Mouse (Mus musculus) heart, embryonic 15.5 days (tissue): Measurements from ENCODE around the gene Ackr2. TPM values are rescaled to one million over a fixed set of nuclear protein-coding genes. Genes with fewer than 3 reads are reported as not detected.

Experiments
- ATAC-seq: fragments of 200-750 bp; cut with Nextera tagmentation; replicated peaks from 2 replicates; pipeline ENCODE4 v1.8.0; 2017; ENCODE audit warnings: low read depth, moderate TSS enrichment; ENCODE audit not compliant: insufficient number of reproducible peaks, insufficient read depth, low FRiP score
- H3K27ac ChIP-seq: fragments of 300-500 bp; sonication (generic); 2 replicates; pipeline ENCODE4 v1.5.1; 2015; ENCODE audit warnings: mild to moderate bottlenecking, inconsistent platforms
- H3K27me3 ChIP-seq: fragments of 300-500 bp; sonication (generic); 2 replicates; pipeline ENCODE4 v1.6.1; 2015; ENCODE audit warnings: inconsistent platforms
- H3K36me3 ChIP-seq: fragments of 300-500 bp; sonication (generic); 2 replicates; pipeline ENCODE4 v1.6.1; 2015; ENCODE audit warnings: mild to moderate bottlenecking, inconsistent platforms
- H3K4me1 ChIP-seq: fragments of 300-500 bp; sonication (generic); replicated peaks from 2 replicates; pipeline ENCODE4 v1.6.1; 2015; ENCODE audit warnings: inconsistent platforms
- H3K4me2 ChIP-seq: fragments of 300-500 bp; sonication (generic); 2 replicates; pipeline ENCODE4 v1.6.1; 2015; ENCODE audit warnings: inconsistent platforms, mild to moderate bottlenecking, moderate library complexity
- H3K4me3 ChIP-seq: fragments of 300-500 bp; sonication (generic); 2 replicates; pipeline ENCODE4 v1.5.1; 2015; ENCODE audit warnings: mild to moderate bottlenecking, inconsistent platforms
- H3K9ac ChIP-seq: fragments of 300-500 bp; sonication (generic); 2 replicates; pipeline ENCODE4 v1.6.1; 2015; ENCODE audit warnings: mild to moderate bottlenecking, inconsistent platforms
- H3K9me3 ChIP-seq: fragments of 300-500 bp; sonication (generic); replicated peaks from 2 replicates; pipeline ENCODE4 v1.6.1; 2016; ENCODE audit warnings: inconsistent platforms
- WGBS: fragments of 180-500 bp; shearing (Covaris S2); methylation state at CpG from one replicate; pipeline ENCODE4 v1.1.7; 2015; ENCODE audit warnings: mixed read lengths; 5-methylcytosine and 5-hydroxymethylcytosine counted together
- polyA plus RNA-seq: library from polyadenylated mRNA; unstranded; fragments of >200 nt; fragmentation: Nextera tagmentation; extraction: Ambion mirVana; gene quantifications from 2 replicates; pipeline ENCODE4 v1.2.1, GENCODE M21; 2015

Ackr2 gene
- polyA plus RNA-seq, 1 experiment from 2014 or later, result 2.0 TPM

- Histone ChIP-seq H3K4me1 (peaks cover 18% of the 10 kb centered on the region), H3K36me3 (no peaks in the 10 kb centered on the region), H3K27ac (no peak overlapping the region), H3K9ac (no peak overlapping the region), H3K4me3 (no peak overlapping the region), H3K9me3 (no peaks in the 10 kb centered on the region), H3K27me3 (no peaks in the 10 kb centered on the region), H3K4me2 (no peak overlapping the region)
- 78% methylated on average over 12 of the region's 12 CpGs for WGBS
- ATAC-seq, result no peak
Observed at GRCm38 (mm10) chr9:121892057-121892687, 6.0 kb upstream of the Ackr2 start.

GRCm38 (mm10) chr9:121894447-121894846 is 3.7 kb upstream of the Ackr2 start:
- Histone ChIP-seq H3K27me3 (no peaks in the 10 kb centered on the region), H3K4me2 (no peak overlapping the region), H3K9ac (no peak overlapping the region), H3K4me1 (peaks cover 18% of the 10 kb centered on the region), H3K4me3 (no peak overlapping the region), H3K9me3 (no peaks in the 10 kb centered on the region), H3K27ac (no peak overlapping the region), H3K36me3 (no peaks in the 10 kb centered on the region)
- WGBS, result 80% methylated on average over 7 of the region's 7 CpGs
- no peak for ATAC-seq

GRCm38 (mm10) chr9:121895392-121895993 is 2.7 kb upstream of the Ackr2 start:
- Histone ChIP-seq H3K4me3 (no peak overlapping the region), H3K4me1 (peaks cover 11% of the 10 kb centered on the region), H3K36me3 (no peaks in the 10 kb centered on the region), H3K9me3 (no peaks in the 10 kb centered on the region), H3K9ac (no peak overlapping the region), H3K27me3 (no peaks in the 10 kb centered on the region), H3K4me2 (no peak overlapping the region), H3K27ac (no peak overlapping the region)
- no peak for ATAC-seq
- 62% methylated on average over 7 of the region's 7 CpGs for WGBS

- ATAC-seq, result no peak
- H3K27me3 ChIP-seq, result no peaks in the 10 kb centered on the region
- WGBS, result 50% methylated on average over 4 of the region's 4 CpGs
- H3K9ac ChIP-seq, result no peak overlapping the region
- no peaks in the 10 kb centered on the region for H3K9me3 ChIP-seq
- H3K27ac ChIP-seq, result no peak overlapping the region
- H3K4me1 ChIP-seq, result 0 out of 2 replicates have a peak, but pooled peaks cover 3% of the 10 kb centered on the region
- H3K36me3 ChIP-seq, result no peaks in the 10 kb centered on the region
- no peak overlapping the region for H3K4me2 ChIP-seq
- no peak overlapping the region for H3K4me3 ChIP-seq
Observed at GRCm38 (mm10) chr9:121896820-121897219, 1.3 kb upstream of the Ackr2 start.

GRCm38 (mm10) chr9:121899306-121899705 is 1.2 kb downstream of the Ackr2 start:
- 0 out of 2 replicates have a peak, but pooled peaks cover 3% of the 10 kb centered on the region for H3K4me1 ChIP-seq
- H3K4me3 ChIP-seq, result no peak overlapping the region
- 46% methylated on average over 6 of the region's 6 CpGs for WGBS
- H3K4me2 ChIP-seq, result no peak overlapping the region
- no peak overlapping the region for H3K27ac ChIP-seq
- no peaks in the 10 kb centered on the region for H3K27me3 ChIP-seq
- H3K9me3 ChIP-seq, result no peaks in the 10 kb centered on the region
- H3K36me3 ChIP-seq, result no peaks in the 10 kb centered on the region
- ATAC-seq, result no peak
- H3K9ac ChIP-seq, result no peak overlapping the region

- 77% methylated on average over 5 of the region's 5 CpGs for WGBS
- Histone ChIP-seq H3K4me3 (no peak overlapping the region), H3K9me3 (no peaks in the 10 kb centered on the region), H3K36me3 (no peaks in the 10 kb centered on the region), H3K4me2 (no peak overlapping the region), H3K27ac (no peak overlapping the region), H3K27me3 (no peaks in the 10 kb centered on the region), H3K4me1 (0 out of 2 replicates have a peak, but pooled peaks cover 3% of the 10 kb centered on the region), H3K9ac (no peak overlapping the region)
- ATAC-seq, result no peak
Observed at GRCm38 (mm10) chr9:121900282-121900855, 2.2 kb downstream of the Ackr2 start.

GRCm38 (mm10) chr9:121901710-121902700 is 3.9 kb downstream of the Ackr2 start:
- H3K9ac ChIP-seq, result no peak overlapping the region
- H3K9me3 ChIP-seq, result no peaks in the 10 kb centered on the region
- H3K4me3 ChIP-seq, result no peak overlapping the region
- 76% methylated on average over 5 of the region's 5 CpGs for WGBS
- no peak overlapping the region for H3K27ac ChIP-seq
- H3K27me3 ChIP-seq, result no peaks in the 10 kb centered on the region
- no peak for ATAC-seq
- no peaks in the 10 kb centered on the region for H3K36me3 ChIP-seq
- no peaks in the 10 kb centered on the region; the same call in 1 of the 2 replicates for H3K4me1 ChIP-seq
- H3K4me2 ChIP-seq, result no peak overlapping the region

- Histone ChIP-seq H3K27me3 (no peaks in the 10 kb centered on the region), H3K27ac (no peak overlapping the region), H3K4me1 (no peaks in the 10 kb centered on the region; the same call in 1 of the 2 replicates), H3K9me3 (no peaks in the 10 kb centered on the region), H3K9ac (no peak overlapping the region), H3K36me3 (no peaks in the 10 kb centered on the region), H3K4me3 (no peak overlapping the region), H3K4me2 (no peak overlapping the region)
- no peak; the same call in 1 of the 2 replicates for ATAC-seq
- 64% methylated on average over 8 of the region's 8 CpGs for WGBS
Observed at GRCm38 (mm10) chr9:121903476-121904305, 5.5 kb downstream of the Ackr2 start.

GRCm38 (mm10) chr9:121904319-121904718 is 6.2 kb downstream of the Ackr2 start:
- Histone ChIP-seq H3K4me1 (no peaks in the 10 kb centered on the region; the same call in 1 of the 2 replicates), H3K36me3 (no peaks in the 10 kb centered on the region), H3K27me3 (no peaks in the 10 kb centered on the region), H3K9ac (no peak overlapping the region), H3K4me3 (no peak overlapping the region), H3K27ac (no peak overlapping the region), H3K9me3 (no peaks in the 10 kb centered on the region), H3K4me2 (no peak overlapping the region)
- WGBS, result 86% methylated on average over 4 of the region's 4 CpGs
- no peak for ATAC-seq

GRCm38 (mm10) chr9:121904946-121905345 is 6.8 kb downstream of the Ackr2 start:
- no peaks in the 10 kb centered on the region for H3K36me3 ChIP-seq
- no peak overlapping the region for H3K4me2 ChIP-seq
- H3K9ac ChIP-seq, result no peak overlapping the region
- no peak overlapping the region for H3K4me3 ChIP-seq
- no peaks in the 10 kb centered on the region; the same call in 1 of the 2 replicates for H3K4me1 ChIP-seq
- no peak for ATAC-seq
- no peaks in the 10 kb centered on the region for H3K27me3 ChIP-seq
- WGBS, result 85% methylated on average over 7 of the region's 7 CpGs
- no peak overlapping the region for H3K27ac ChIP-seq
- H3K9me3 ChIP-seq, result no peaks in the 10 kb centered on the region
